Mouse (Mus musculus) right cerebral cortex, postnatal 36 days (tissue): ENCODE data around the gene Evi2b.

Source experiments
- DNase-seq, 2 experiments: peaks; one replicate each; pipeline ENCODE4 v3.0.0; 2022; ENCODE audit warnings: low spot score in 2 of 2, mixed read lengths in 1 of 2

Evi2b gene

DNA sequence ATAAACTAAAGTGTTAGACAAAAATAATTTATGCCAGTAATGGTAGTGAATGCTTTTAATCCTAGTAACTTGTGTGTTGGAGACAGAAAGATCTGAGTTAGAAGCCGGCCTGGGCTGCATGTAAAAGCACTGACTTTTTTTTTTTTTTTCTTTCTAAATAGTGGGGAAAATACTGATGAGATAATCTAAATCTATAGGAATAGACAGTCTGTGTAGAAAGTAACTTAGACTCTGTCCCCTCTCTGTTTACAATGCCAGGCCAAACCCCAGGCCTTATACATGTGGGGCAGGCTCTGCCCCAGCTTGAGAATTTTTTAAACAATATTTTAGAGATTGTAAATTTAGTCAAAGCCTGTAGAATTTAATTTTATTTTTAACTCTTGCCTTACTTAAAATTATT, 618 bp downstream of the Evi2b start:
- DNase-seq = no peak

DNA sequence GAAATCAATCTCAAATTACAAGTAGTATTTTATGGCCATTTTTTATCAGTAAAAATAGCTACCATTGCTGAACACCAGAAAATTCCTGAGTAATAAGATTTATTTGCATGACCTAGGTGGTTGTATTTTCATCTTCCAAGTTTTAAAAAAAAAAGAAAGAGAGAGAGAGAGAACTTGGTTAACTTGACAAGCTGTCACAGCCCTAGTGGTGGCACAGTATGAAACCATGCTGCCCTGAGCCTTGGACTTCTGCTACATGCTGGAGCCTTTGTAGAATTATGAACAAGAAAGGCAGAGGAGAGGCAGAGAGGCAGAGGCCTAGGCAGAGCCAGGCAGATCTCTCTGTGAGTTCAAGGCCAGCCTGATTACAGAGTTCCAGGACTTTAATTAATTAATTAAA, 1.6 kb downstream of the Evi2b start:
- DNase-seq = no peak

DNA sequence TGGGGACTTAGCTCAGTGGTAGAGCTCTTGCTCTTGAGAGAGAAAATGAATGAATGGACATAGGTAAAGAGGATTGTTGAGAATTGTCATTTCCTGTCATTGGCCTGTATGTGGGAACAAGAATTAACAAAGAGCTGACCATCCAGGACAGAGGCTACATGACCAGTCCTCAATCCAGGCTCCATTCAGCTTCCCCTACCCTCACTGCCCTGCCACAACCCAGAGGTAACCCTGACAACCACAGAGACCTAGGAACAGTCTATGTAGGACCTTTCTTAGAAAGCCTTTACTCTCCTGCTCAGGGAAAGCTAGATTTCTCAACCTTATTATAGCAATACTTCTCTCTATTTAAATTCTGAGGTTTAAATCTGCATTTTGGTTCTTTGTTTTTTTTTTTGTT, 2.8 kb downstream of the Evi2b start:
- DNase-seq = no peak

DNA sequence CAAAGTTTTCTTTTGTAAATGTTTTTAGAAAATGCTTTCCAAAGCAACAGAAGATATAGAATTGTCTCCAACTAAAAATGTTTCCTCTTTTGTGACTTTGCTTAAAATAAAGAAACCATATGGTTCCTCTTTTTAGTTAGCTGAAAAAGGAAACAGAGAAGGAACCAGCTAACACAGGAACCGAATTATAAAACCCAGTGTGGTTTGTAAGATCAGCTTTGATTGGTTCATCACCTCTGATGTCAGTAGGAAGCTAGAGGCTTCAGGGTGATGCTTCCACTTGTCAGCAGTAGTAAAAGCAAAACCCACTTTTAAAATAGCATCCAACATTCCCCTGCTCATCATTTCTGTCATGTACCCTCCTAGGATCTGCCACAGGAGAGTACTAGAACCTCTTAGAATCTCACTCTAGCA, 3.7 kb downstream of the Evi2b start:
- DNase-seq = peak in 1 of 2 experiments; percentile 50

DNA sequence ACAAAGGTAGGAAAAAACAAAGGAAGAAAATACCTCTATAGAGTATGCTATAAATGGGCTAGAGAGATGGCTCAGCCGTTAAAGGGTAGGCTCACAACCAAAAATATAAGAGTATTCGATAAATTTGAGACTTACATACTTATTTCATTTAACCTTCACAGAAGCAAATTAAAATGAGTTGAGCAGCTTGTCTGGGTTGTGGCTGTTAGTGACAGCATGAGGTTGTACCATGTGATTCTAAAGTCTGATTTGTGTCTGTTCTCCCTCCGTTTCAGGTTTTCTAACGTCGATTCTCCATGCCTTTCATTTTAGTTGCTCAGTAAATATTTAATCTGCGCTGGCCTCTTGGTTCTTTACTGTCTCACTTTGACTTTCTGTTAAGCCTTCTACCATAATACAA, 4.3 kb downstream of the Evi2b start:
- DNase-seq = no peak

DNA sequence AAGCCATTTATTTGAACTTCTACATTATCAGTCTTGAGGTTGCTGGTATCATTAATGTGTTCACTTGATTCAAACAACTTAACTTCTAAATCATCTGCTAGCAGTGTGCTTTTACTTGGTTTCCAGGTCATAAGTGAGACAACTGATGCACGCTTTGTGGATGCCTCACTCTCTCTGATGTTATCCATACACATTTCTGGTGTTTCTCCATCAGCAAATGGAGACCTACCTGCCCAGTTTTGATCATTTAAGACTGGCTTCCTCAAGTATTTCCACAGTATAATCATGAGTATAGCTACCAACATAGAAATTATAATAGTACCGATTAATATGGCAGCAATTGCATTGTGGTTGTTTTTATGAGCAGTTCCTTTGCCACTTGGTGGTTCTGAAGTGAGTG, 7.8 kb downstream of the Evi2b start:
- no peak for DNase-seq

DNA sequence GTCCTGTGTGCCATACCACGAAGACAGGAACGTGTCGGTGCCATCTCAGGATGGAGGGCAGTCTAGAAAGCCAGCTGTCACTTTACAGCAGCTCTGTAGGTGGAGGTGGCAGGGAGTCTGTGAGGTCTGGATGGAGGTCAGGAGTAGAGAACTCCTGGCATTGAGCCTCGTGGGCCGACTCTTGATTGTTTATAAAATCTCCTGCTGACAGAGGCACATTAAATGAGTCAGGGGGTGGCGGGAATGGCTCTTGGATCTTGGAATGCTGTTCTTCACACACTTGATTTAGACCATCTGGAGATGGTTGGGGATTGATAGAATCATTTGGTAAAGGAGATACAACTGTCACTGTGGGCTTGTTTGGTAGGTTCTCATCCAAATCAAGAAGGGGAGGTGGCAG, 8.2 kb downstream of the Evi2b start:
- DNase-seq = no peak

DNA sequence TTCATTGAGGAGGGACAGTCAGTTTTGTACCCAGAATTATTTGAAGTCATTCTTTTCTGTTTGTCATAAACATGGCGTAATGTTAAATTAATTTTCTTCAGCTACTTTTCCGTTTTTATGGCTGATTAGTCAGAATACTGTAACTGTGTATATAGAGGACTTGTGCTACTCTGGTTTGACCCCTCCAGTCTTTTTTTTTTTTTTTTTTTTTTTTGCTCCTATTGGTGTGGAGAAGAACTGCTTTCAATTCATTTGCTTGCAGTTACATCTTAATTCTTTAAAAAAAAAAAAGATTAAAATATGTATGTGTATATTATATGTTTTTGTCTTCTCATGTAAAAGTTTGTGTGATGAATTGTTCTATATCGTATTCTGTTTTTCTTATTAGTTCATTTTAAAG, 11.6 kb downstream of the Evi2b start:
- no peak for DNase-seq

DNA sequence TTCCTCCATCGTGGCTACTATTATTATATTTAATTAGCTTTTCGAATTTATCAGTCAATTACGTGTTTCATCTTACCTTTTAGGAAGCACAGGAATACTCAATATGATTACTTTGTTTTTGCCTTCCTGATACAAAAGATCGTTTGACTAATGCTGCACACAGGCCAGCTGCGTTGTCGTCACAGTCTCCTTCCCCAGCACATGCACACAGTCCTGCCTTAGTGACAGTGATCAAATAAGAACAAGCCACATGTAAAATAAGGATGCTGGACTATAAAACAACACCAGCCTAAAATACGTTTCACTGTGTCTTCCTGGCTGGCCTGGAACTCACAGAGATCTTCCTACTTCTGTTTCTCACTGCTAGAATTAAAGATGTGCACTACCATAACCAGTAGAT, 19.1 kb downstream of the Evi2b start:
- no peak for DNase-seq

DNA sequence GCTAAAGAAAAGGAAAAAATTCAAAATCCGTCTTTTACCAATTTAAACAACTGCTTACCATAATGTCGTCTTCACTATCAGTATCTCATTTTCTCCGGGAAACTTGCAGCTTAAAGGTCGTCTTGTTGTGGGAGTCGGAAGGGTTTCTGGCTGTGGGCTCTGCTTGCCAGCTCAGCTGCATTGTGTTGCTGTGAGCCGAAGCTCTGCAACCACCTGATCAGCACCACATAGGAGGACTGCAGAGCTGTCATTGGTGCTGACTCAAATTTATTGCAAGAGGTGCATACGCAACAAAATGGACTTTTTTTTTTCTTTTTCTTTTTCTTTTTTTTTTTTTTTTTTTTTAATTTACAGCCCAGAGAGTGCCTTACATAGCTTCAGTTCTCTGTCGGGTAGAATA, 19.7 kb downstream of the Evi2b start, which contains the start of gene Omg:
TSS of gene Omg (minus strand) at position 240 of the 400 bp plus-strand sequence.
- DNase-seq = peak; percentile 62 to 66

DNA sequence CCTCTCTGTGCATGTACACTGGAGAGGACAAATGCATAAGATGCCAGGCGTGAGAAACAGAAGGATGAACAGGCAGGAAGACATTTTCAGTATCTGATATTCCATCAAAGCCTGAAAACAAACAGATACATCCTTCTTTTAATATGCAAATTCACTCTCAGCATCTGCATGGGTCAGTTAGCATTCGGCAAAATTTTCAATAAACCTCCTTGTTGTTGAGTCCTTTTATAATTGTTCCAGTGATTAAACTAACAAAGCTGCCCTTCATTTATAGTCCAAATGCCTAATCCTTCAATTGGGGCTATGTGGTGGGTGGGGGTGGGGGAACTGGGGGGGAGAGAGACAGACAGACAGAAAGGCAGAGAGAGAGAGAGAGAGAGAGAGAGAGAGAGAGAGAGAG, 20.6 kb downstream of the Evi2b start:
- DNase-seq = no peak

DNA sequence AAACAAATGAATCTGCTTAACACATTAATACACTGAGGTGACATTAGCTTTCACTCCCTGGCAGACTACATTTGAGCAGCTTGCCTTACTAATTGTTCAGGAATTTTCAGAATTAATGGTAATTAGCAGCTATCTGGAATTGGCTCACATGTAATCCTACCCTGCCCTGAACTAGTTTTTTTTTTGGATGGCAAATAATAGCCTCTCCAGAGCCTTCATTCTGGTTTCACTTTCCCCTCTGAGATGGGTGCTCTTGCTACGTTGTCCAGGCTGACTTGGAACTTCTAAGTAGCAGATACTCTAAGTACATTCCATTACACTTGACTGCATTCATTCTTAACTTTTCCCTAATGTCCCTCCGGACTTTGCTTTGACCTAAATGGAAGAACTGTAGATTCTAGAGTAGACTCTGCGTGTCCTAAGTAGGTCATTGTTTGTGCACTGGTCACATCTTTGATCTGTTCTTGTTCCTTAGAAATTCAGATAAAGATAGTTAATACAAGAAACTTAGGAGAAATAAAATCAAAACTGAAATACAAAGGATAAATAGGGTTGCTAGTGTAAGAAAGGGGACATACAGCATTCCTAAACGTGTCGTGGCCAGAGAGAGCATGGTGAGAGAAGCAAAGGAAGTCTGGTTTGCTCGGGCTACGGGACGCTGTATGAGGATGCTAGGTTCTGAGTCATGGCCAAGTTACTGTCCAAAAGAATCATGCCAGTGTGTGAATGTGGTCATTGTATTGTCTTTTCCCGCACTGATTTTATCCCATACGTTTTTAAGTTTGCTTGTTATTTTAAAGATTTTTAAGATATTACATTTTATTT, 28.4 kb downstream of the Evi2b start:
- no peak for DNase-seq

DNA sequence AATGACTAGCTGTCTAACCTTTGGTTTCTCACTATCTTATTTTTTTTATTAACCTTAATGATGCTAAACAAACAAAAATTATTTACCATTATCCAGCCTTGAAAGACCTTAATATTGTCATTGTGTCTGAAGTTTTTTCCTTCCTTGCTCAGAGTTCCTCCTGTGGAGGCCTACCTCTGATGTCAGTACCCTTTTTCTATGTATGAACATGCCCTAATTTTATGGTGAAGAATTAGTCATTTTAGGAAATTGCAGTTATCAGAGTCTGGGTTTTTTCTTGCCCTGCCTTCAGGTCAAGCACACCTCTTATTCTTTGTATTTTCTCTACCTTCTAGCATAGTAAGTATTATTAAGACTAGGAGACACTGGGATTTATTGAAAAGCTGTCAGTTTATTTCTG, 38.8 kb downstream of the Evi2b start:
- DNase-seq = no peak

DNA sequence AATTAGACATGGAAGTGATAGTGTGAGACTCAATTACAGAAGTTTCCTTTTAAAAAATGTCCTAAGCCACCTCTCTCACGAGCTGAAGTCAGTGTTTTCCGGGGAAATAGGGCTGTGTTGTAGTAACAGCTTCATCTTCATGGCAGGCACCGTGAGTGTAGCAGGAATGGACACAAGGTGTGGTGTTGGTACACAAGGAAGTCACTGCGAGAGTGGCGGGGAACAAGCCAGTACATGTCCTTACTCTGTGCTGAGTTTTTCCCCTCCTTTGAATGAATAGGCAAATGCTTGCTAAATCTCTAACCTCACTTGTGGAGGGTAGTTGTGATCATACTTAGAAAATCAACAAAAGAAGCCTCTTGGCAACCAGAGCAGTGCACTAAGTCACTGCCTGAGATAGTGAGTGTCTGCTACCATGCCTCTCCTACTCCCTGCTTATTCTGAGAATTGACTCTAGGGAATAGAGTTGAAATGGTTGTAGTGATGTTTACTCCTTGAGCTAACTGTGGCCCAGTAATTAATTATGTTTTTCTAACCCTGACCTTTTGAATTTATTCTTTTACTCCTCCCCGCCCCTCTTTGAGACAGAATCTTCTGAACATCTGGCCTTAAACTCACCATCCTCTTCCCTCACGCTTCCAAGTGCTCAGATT, 39.6 kb downstream of the Evi2b start:
- no peak for DNase-seq

DNA sequence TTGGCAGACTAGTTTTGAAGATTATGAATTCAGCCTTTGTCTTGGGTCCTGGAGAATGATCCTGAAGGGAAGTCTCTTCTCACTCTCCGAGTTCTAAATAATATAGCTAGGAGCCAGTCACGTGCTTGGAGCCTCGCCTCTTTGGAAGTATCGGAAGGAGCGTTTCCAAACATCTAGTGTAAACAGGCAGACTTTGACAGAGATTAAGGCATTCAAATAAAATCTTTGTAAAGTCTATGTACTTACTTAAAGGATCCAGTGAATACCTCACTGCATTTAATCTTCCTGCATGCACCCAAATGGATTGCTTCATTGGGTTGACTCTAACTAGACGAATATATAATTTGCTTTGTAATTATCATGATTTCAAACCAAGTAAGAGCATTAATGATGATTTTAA, 40.2 kb downstream of the Evi2b start:
- DNase-seq = no peak

DNA sequence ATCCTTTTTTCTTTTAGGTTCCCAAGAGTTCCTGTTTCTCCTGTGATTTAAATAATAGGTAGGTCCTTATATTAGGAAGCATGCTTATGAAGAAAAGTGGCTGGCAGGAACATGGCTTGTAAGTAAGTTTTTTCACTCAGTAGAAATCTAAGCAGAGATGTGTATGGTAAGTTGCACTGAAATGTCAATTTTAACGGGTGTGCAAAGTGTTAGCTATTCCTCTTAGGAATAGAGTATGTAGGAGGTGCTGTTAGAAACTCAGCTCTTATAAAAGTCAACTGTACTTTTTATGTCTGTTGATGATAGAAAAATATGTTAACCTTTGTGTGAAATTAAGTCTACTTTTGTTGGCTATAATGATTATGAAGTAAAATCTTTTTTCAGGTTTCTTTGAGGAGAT, 55.5 kb downstream of the Evi2b start:
- DNase-seq = no peak
